Mouse (Mus musculus) C2C12 (cell line): ENCODE results near the gene Dglucy. TPM values are rescaled to one million over a fixed set of nuclear protein-coding genes. Genes with fewer than 3 reads are reported as not detected.
A peak's percentile ranks its signal among the peaks of the same experiment; 100 is the strongest.

Experiments used
- H3K27me3 ChIP-seq: one replicate; pipeline ENCODE4 v1.6.1; 2011; ENCODE audit not compliant: control insufficient read depth, insufficient read depth, insufficient read length
- H3K36me3 ChIP-seq: one replicate; pipeline ENCODE4 v1.6.1; 2011; ENCODE audit not compliant: control insufficient read depth, insufficient read depth
- H3K4me3 ChIP-seq: one replicate; pipeline ENCODE4 v1.5.1; 2011; ENCODE audit warnings: mild to moderate bottlenecking, control low read depth; ENCODE audit not compliant: poor library complexity, insufficient read depth, severe bottlenecking
- H3K79me2 ChIP-seq: one replicate; pipeline ENCODE4 v1.6.1; 2011; ENCODE audit not compliant: control insufficient read depth, insufficient read depth
- H3K79me3 ChIP-seq: one replicate; pipeline ENCODE4 v1.6.1; 2011; ENCODE audit warnings: low read depth, control low read depth
- H3ac ChIP-seq: one replicate; pipeline ENCODE3; 2011; ENCODE audit warnings: low read depth; ENCODE audit not compliant: control insufficient read depth, insufficient read length
- CEBPB ChIP-seq: IDR thresholded peaks from one replicate; pipeline ENCODE4 v1.6.1; 2011; ENCODE audit warnings: low read depth, mild to moderate bottlenecking, control low read depth, moderate library complexity
- CTCF ChIP-seq: IDR thresholded peaks from one replicate; pipeline ENCODE4 v1.5.1; 2011; ENCODE audit not compliant: control insufficient read depth, insufficient read depth, insufficient read length
- FOSL1 ChIP-seq: IDR thresholded peaks from one replicate; pipeline ENCODE4 v1.8.0; 2011; ENCODE audit warnings: mild to moderate bottlenecking, low read length; ENCODE audit not compliant: poor library complexity, insufficient read depth, severe bottlenecking
- MAX ChIP-seq: IDR thresholded peaks from one replicate; pipeline ENCODE4 v1.6.1; 2011; ENCODE audit warnings: mild to moderate bottlenecking, control low read depth
- MYOD1 ChIP-seq: IDR thresholded peaks from one replicate; pipeline ENCODE4 v1.6.1; 2011; ENCODE audit warnings: low read depth; ENCODE audit not compliant: control insufficient read depth, insufficient read length
- MYOG ChIP-seq: IDR thresholded peaks from one replicate; pipeline ENCODE4 v1.6.1; 2011; ENCODE audit not compliant: control insufficient read depth, insufficient read length; ENCODE audit errors: extremely low read depth
- USF1 ChIP-seq: IDR thresholded peaks from one replicate; pipeline ENCODE4 v1.6.1; 2011; ENCODE audit warnings: low read depth, mild to moderate bottlenecking, control low read depth, moderate library complexity
- polyA plus RNA-seq: library from polyadenylated mRNA; unstranded; fragments of >200 nt; fragmentation: generic; extraction: Trizol; gene quantifications from one replicate; pipeline ENCODE4 v1.2.1, GENCODE M21; 2012; ENCODE audit warnings: missing spikeins

The Dglucy gene
- polyA plus RNA-seq, 1 experiment = 34.1 TPM

DNA sequence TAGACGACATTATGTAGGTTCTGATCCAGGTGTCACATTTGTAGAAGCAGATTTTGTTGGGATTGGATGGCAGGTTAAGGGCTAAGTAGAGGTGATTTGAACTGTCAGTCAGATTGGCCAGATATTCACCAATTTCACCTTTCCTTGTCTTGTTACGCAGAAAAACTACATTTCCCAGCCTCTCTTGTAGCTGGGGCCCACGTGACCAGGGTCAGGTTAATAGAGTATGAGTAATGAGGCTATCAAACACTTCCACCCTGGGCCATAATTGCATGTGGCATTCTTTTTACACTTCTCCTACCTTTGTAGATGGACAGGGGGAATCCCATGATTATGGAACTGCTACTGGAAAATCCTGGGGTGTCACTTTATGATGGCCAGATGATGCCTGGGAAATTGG, 94.8 kb downstream of the Dglucy start:
- H3K27me3 ChIP-seq = no peaks in the 10 kb centered on the region
- no peaks in the 10 kb centered on the region for H3K79me3 ChIP-seq
- H3ac ChIP-seq = no peak overlapping the region
- no peaks in the 10 kb centered on the region for H3K79me2 ChIP-seq
- peaks cover 31% of the 10 kb centered on the region for H3K36me3 ChIP-seq
- no peak overlapping the region for H3K4me3 ChIP-seq
- no peak for TF ChIP-seq CTCF
- no peak for TF ChIP-seq MAX
- TF ChIP-seq MYOG = no peak
- peak; percentile 65 for TF ChIP-seq USF1
- TF ChIP-seq FOSL1 = no peak

DNA sequence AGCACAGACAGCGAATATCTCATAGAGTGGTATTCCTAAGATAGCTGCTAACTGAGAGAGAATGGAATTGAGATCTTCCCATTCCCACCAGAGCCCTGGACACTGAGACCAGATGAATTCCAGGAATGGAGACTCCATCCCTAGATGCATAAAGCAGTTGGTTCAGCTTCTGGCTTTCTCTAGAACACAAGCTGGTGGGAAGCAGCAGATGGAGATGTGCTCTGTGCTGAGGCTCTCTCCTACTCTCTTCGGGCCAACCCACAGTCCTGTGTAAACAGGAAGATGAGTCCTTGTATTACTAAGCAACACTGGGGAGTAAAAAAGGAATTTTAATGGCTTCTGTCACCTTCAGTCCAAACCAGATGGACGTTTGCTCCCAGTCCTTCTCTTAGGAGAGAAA, 96.7 kb downstream of the Dglucy start:
- H3K4me3 ChIP-seq = no peak overlapping the region
- no peaks in the 10 kb centered on the region for H3K79me2 ChIP-seq
- peaks cover 20% of the 10 kb centered on the region for H3K36me3 ChIP-seq
- no peak overlapping the region for H3ac ChIP-seq
- TF ChIP-seq MYOD1 (no peak), CEBPB (no peak)
- H3K27me3 ChIP-seq = no peaks in the 10 kb centered on the region
- no peaks in the 10 kb centered on the region for H3K79me3 ChIP-seq

DNA sequence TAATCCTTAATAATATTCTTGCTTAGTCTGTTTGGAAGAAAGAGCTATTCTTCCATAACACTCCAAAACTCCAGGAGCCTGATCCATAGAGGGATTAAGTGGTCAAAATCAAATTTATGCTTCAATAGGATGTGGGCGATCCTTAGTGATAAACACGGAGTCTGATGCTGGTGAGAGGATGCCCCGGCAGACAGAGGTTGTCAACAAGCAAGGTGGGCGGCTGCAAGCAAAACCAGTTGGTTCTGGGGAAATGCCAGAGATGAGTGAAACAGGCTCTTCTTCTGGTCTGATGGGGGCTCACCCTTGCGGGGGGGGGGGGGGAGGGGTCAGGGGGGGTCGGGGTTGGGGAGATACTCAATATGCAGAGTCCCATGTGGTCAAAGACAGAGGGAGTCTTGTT, 97.1 kb downstream of the Dglucy start:
- H3K79me2 ChIP-seq = no peaks in the 10 kb centered on the region
- H3K36me3 ChIP-seq = peaks cover 20% of the 10 kb centered on the region
- no peaks in the 10 kb centered on the region for H3K79me3 ChIP-seq
- H3K27me3 ChIP-seq = no peaks in the 10 kb centered on the region
- no peak overlapping the region for H3K4me3 ChIP-seq
- TF ChIP-seq MYOD1 = no peak
- TF ChIP-seq FOSL1 = no peak
- no peak for TF ChIP-seq USF1
- TF ChIP-seq CTCF = no peak
- TF ChIP-seq MYOG = no peak
- no peak for TF ChIP-seq CEBPB
- no peak for TF ChIP-seq MAX
- no peak overlapping the region for H3ac ChIP-seq

DNA sequence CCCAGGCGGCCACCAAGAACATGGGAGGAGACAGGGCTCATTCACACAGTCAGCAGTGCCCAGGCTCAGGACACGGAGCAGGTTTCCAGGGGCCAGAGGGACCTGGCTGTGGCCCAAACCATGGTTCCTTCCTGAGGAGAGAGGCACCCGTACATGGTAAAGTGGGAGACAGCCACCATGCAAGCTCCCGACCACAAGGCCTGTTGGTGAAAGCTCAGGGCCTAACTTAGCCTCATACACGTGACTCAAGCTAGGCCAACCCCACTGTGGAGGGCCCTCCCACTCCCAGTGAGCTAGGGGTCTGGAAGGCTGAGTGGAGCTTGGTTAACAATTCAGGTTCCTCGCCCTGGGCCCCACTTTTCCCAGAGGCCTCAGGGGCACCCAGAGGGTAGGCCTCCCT, 99.1 kb downstream of the Dglucy start:
- Histone ChIP-seq H3K4me3 (no peak overlapping the region), H3ac (no peak overlapping the region), H3K27me3 (no peaks in the 10 kb centered on the region), H3K36me3 (peaks cover 2% of the 10 kb centered on the region), H3K79me3 (no peaks in the 10 kb centered on the region), H3K79me2 (no peaks in the 10 kb centered on the region)
- TF ChIP-seq USF1 (no peak), MAX (no peak), FOSL1 (no peak), CEBPB (no peak), CTCF (no peak), MYOG (no peak), MYOD1 (no peak)

DNA sequence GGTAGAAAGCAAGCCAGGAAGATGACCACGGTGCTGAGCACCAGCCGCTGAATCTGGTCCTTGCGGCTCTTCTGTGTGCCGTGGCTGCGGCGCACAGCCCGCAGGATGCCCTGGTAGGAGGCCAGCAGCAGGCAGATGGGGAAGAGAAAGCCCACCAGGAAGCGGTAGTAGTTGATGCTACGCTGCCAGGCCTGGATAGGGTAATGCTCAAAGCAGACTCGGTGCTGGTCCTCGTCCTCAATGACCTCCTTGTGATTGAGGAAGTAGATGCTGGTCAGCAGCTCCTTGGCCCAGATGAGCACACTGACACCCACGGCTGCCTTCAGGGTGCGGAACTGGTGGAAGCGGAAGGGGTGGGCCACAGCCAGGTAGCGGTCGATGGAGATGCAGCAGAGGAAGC, 99.7 kb downstream of the Dglucy start:
- TF ChIP-seq MYOG (no peak), CTCF (no peak), MYOD1 (no peak), USF1 (no peak), CEBPB (no peak), FOSL1 (no peak), MAX (no peak)
- no peaks in the 10 kb centered on the region for H3K27me3 ChIP-seq

DNA sequence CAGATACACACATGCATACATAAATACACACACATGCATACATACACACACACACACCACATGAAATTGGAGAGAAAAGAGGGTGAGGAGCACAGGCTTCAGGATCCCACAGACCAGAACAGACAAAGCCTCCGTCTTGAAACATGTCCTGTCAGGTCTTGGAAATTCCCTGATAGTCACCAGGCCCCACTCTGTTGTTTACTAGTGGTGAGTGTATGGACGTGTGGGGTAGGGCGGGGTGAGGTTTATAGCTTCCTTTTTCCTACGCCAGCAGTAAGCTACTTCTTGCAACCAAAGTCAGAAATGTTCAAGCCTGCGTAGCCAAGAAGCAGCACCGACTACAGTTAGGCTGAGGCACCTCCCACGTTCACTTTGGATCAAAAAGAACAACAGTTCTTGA, 104.3 kb downstream of the Dglucy start:
- H3K27me3 ChIP-seq = peaks cover 5% of the 10 kb centered on the region
- H3K79me3 ChIP-seq = no peaks in the 10 kb centered on the region
- H3K79me2 ChIP-seq = no peaks in the 10 kb centered on the region
- TF ChIP-seq CTCF = no peak
- no peak for TF ChIP-seq CEBPB
- no peak for TF ChIP-seq MYOD1
- no peaks in the 10 kb centered on the region for H3K36me3 ChIP-seq
- H3ac ChIP-seq = no peak overlapping the region
- H3K4me3 ChIP-seq = no peak overlapping the region

More for the DNA sequence above, 99.7 kb downstream of the Dglucy start:
- H3K79me2 ChIP-seq = no peaks in the 10 kb centered on the region
- no peak overlapping the region for H3K4me3 ChIP-seq
- no peak overlapping the region for H3ac ChIP-seq
- no peaks in the 10 kb centered on the region for H3K79me3 ChIP-seq
- H3K36me3 ChIP-seq = no peaks in the 10 kb centered on the region

DNA sequence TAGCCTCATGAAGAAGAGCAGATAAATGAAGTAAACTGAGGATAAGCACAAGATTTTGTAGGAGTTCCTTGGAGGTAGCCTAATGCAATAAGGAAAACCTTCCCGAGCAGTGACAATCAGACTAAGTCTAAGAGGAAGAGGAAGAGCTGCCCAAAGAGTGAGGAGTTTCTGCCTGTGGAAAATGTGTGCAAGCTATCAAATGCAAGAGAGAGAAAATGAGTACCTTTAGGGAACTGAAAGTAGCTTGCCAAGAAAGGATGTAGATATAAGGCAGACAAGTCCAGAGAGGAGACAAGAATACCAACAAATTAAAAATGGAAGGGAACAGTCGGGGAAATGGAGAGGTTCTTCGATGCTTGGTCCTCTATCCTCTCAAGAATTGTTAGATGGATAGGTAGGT, 106.7 kb downstream of the Dglucy start:
- Histone ChIP-seq H3K4me3 (no peak overlapping the region), H3ac (no peak overlapping the region), H3K79me2 (no peaks in the 10 kb centered on the region), H3K79me3 (no peaks in the 10 kb centered on the region), H3K36me3 (no peaks in the 10 kb centered on the region), H3K27me3 (peaks cover 8% of the 10 kb centered on the region)
- TF ChIP-seq FOSL1 (no peak), USF1 (no peak), MYOG (no peak), CEBPB (no peak), MAX (no peak), CTCF (no peak), MYOD1 (no peak)
